Mouse (Mus musculus): ENCODE results near the gene Ahnak. TPM values are rescaled to one million over a fixed set of nuclear protein-coding genes. Genes with fewer than 3 reads are reported as not detected.
A peak's percentile ranks its signal among the peaks of the same experiment; 100 is the strongest.

The Ahnak gene
- polyA plus RNA-seq (2012; ENCODE audit: insufficient read depth, insufficient read length, low replicate concordance, missing spikeins), result not detected in 2 replicates

DNA sequence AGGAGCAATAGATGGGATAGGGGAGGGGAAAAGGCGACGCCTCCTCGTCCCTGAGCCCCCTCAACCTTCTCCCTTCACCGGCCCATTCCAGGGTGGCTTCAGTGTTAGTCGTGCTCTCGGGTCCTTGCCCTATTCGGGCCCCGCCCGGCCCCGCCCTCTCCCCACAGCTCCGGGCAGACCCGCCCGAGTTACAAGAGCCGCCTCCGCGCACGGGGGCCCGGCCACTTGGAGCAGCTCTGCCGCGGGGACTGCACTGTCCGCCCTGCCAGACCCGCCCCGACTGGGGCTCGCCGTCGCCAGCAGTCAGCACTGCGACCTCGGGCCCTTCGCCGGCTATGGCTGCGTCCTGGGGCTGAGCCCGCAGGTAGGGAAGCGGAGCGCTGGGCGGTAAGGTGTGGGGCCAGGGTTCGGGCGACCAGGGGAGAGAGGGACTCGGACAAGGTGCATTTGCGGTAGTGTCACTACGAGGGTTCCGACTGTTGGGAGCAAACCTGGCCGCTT is at the start of gene Ahnak:
TSS of gene Ahnak (plus strand) at position 219 of the 501 bp plus-strand sequence.
- peak within 1 kb of the TSS; percentile 48 for H3K4me3 ChIP-seq (ENCODE audit: insufficient read depth, low read depth, low read length)
- 2% methylated on average over 42 of the region's 42 CpGs for WGBS
- peaks cover 41% of the 10 kb centered on the region for H3K4me1 ChIP-seq (ENCODE audit: control insufficient read depth, insufficient read depth, low read length)
- peak within 1 kb of the TSS; percentile 42 for H3K27ac ChIP-seq (ENCODE audit: insufficient read depth, low read depth, low read length)
- no peak for TF ChIP-seq CTCF (IDR thresholded peaks at IDR 0.05; ENCODE audit: insufficient read depth, low read depth, low read length)
- no peak for TF ChIP-seq POLR2A (IDR thresholded peaks at IDR 0.05; ENCODE audit: insufficient read depth, low read depth, low read length)

DNA sequence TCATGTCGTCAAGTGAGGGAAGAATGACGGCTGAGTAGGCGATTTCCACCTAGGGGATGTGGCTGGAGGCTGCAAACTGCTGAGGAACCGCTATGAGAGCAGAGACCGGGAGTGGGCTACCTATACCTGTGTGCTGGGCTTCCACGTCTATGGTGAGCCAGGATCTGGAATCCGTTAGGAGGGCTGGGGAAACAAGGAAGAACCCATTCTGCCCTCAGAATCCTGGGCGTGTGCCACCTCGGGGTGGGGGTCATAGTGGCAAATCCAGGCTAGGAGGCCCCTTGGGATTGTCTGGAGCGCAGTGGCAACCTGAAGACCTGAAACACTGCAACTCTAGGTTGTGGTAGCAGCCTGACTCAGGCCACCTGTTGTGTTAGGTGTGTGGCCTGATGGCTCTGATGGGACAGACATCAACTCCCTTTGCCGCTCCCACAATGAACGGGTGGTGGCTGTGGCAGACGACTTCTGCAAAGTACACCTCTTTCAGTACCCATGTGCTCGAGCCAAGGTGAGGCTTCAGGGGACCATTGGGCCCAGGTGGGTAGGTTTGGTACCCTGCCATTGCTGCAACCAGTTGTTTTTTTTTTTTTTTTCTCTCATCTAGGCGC is 48.5 kb upstream of the Ahnak start:
- H3K27ac ChIP-seq (ENCODE audit: insufficient read depth, low read depth, low read length), result no peak overlapping the region
- peaks cover 12% of the 10 kb centered on the region for H3K4me1 ChIP-seq (ENCODE audit: control insufficient read depth, insufficient read depth, low read length)
- TF ChIP-seq POLR2A (IDR thresholded peaks at IDR 0.05; ENCODE audit: insufficient read depth, low read depth, low read length) (no peak), CTCF (IDR thresholded peaks at IDR 0.05; ENCODE audit: insufficient read depth, low read depth, low read length) (no peak)
- WGBS, result 82% methylated on average over 15 of the region's 15 CpGs
- no peak overlapping the region for H3K4me3 ChIP-seq (ENCODE audit: insufficient read depth, low read depth, low read length)

DNA sequence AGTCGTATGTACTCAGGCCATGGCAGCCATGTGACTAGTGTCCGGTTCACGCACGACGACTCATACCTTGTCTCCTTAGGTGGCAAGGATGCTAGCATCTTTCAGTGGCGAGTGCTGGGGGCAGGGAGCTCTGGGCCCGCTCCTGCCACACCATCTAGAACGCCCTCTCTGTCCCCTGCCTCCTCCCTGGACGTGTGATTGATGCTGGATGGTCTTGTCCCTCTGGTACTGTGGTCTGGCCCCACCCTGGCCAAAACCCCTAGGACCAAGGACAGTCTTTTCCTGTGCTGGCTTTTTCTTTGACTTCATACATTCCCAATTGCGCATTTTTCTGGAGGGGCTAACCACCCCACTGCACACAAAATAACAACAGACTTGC is 48.0 kb upstream of the Ahnak start:
- Histone ChIP-seq H3K4me3 (ENCODE audit: insufficient read depth, low read depth, low read length) (peak overlapping the region; percentile 83), H3K27ac (ENCODE audit: insufficient read depth, low read depth, low read length) (peak overlapping the region; percentile 18; the same call in 1 of the 2 replicates), H3K4me1 (ENCODE audit: control insufficient read depth, insufficient read depth, low read length) (peaks cover 12% of the 10 kb centered on the region)
- no peak for TF ChIP-seq POLR2A (IDR thresholded peaks at IDR 0.05; ENCODE audit: insufficient read depth, low read depth, low read length)
- TF ChIP-seq CTCF (IDR thresholded peaks at IDR 0.05; ENCODE audit: insufficient read depth, low read depth, low read length), result no peak
- 37% methylated on average over 10 of the region's 10 CpGs for WGBS

DNA sequence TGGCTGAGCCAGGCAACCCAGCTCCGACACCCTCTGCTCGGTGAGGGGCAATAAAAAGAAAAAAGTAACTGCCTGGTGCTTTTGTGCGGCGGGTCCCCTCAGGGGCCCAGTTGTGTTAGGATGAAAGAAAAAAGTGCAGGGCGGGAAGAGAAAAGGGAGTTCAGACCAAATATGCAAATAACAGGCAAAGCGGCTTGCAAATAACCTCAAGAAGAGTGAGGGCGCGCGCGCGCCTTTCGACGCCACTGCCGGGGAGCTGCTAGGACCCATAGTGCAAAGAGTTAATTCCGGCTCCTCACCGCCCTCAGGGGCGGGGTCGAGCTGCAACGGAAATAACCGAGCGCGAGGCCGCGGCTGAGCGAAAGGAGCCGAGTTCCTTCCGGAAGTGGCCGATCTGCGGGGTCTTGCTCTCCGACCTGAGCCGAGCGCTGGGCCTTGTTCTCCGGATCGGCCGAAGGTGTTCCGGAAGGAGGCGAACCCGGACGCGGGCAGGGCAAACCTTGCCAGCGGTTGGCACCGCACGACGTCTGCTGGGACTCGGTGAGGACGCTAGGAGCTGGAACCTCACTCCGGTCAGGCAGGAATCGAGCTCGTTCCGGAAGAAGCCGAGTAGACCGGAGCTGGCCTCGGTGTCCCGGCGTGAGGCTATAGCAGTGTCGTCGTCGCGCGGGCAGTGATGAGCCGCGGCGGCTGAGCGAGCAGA is 47.4 kb upstream of the Ahnak start, which contains the start of gene Mta2:
TSS of gene Mta2 (plus strand) at position 361 of the 703 bp plus-strand sequence.
- Histone ChIP-seq H3K4me1 (ENCODE audit: control insufficient read depth, insufficient read depth, low read length) (peaks cover 12% of the 10 kb centered on the region), H3K4me3 (ENCODE audit: insufficient read depth, low read depth, low read length) (peak within 1 kb of the TSS; percentile 83), H3K27ac (ENCODE audit: insufficient read depth, low read depth, low read length) (peak within 1 kb of the TSS; percentile 72)
- under 1% methylated on average over 64 of the region's 64 CpGs for WGBS
- TF ChIP-seq CTCF (IDR thresholded peaks at IDR 0.05; ENCODE audit: insufficient read depth, low read depth, low read length), result no peak
- peak; percentile 45; the same call in 1 of the 2 replicates for TF ChIP-seq POLR2A (IDR thresholded peaks at IDR 0.05; ENCODE audit: insufficient read depth, low read depth, low read length)

DNA sequence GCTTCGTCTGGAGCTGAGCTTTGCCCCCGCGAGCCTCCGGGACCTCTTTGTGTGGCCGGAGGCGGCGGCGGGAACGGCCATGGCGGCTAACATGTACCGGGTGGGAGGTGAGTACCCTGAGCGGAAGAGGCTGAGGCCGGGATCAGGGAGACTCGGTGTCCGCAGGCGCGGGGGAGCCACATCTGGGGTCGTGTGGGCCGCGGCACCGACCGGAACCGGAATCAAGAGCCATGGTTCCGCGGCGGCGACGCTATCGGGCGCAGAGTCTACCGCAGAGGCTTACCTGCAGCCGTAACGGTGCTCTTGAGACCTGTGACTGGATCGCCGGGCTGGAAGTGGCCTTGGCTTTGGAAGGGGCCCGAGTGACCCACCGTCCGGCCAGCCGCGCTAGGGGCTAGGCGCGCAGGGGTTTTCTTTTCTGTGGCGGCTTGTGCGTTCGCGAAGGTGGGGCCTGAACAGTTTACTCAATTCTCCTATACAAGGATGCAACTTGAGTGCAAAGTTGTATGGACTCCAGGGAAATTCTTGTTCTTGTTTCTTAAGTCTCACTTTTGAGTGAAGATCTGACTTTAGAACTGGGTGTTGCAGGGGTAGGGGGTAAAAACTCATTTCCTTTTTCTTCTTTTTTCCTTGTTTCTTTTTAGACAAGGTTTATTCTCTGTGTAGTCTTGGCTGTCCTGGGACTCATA is 46.7 kb upstream of the Ahnak start:
- WGBS, result under 1% methylated on average over 46 of the region's 46 CpGs
- TF ChIP-seq POLR2A (IDR thresholded peaks at IDR 0.05; ENCODE audit: insufficient read depth, low read depth, low read length) (no peak), CTCF (IDR thresholded peaks at IDR 0.05; ENCODE audit: insufficient read depth, low read depth, low read length) (no peak)
- H3K27ac ChIP-seq (ENCODE audit: insufficient read depth, low read depth, low read length), result peak overlapping the region; percentile 72
- H3K4me1 ChIP-seq (ENCODE audit: control insufficient read depth, insufficient read depth, low read length), result peaks cover 12% of the 10 kb centered on the region
- H3K4me3 ChIP-seq (ENCODE audit: insufficient read depth, low read depth, low read length), result peak overlapping the region; percentile 83

DNA sequence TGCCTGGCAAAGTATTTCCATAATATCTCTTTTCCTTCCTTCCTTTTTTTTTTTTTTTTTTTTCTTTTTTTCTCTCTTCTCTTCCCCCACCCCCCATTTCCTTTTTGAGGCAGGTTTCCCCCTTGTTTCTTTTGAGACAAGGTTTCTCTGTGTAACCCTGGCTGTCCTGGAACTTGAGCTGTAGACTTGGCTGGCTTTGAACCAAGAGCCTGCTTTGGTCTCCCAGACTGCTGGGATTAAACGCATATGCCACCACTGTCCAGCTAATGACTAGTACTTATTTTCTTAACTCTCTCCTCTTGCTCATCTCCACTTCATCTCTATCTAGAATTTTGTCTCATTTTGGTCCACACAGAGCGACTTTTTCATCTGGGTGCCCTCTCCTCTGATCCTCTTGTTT is 46.0 kb upstream of the Ahnak start:
- no peak for TF ChIP-seq POLR2A (IDR thresholded peaks at IDR 0.05; ENCODE audit: insufficient read depth, low read depth, low read length)
- no peak for TF ChIP-seq CTCF (IDR thresholded peaks at IDR 0.05; ENCODE audit: insufficient read depth, low read depth, low read length)
- Histone ChIP-seq H3K27ac (ENCODE audit: insufficient read depth, low read depth, low read length) (no peak overlapping the region), H3K4me3 (ENCODE audit: insufficient read depth, low read depth, low read length) (peak overlapping the region; percentile 83), H3K4me1 (ENCODE audit: control insufficient read depth, insufficient read depth, low read length) (peaks cover 12% of the 10 kb centered on the region)
- 48% methylated on average over 2 of the region's 2 CpGs for WGBS

DNA sequence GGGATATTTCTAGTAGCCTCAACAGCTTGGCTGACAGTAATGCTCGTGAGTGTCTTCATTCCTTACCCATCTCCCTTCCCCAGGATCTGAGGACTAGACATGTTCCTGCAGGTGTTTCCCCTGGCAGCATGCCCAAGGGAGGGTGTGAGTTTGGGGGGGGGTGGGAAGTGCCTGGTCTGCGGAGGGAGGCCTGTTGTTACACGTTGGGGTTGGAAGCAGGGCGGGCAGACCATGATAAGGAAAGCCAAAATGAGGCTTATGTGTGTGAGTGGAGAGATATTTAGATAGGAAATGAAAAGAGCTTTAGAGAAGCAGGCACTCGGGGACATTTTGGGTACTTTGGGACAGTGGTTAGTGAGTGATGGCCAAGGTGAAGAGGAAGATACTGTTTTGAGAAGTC is 45.0 kb upstream of the Ahnak start:
- H3K27ac ChIP-seq (ENCODE audit: insufficient read depth, low read depth, low read length), result no peak overlapping the region
- 39% methylated on average over 5 of the region's 5 CpGs for WGBS
- H3K4me1 ChIP-seq (ENCODE audit: control insufficient read depth, insufficient read depth, low read length), result peaks cover 12% of the 10 kb centered on the region
- no peak for TF ChIP-seq POLR2A (IDR thresholded peaks at IDR 0.05; ENCODE audit: insufficient read depth, low read depth, low read length)
- no peak for TF ChIP-seq CTCF (IDR thresholded peaks at IDR 0.05; ENCODE audit: insufficient read depth, low read depth, low read length)
- no peak overlapping the region for H3K4me3 ChIP-seq (ENCODE audit: insufficient read depth, low read depth, low read length)

DNA sequence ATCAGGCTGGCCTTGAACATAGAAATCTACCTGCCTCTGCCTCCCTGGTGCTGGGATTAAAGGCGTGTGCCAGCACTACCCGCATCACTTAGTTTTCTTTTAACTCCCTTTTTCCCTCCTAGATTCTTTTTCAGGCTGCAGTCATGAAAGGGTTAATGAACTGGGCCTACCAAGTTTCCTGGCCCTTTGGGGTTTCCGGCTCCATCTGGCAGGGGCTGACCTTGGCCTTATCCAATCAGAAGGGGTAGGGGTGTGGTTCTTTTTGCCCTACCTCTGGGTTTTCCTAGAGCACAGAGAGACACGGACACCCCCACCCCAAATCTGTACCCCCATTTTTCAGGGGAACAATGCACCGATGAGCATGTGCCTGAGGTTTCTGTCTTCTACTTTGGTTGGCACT is 44.3 kb upstream of the Ahnak start:
- H3K27ac ChIP-seq (ENCODE audit: insufficient read depth, low read depth, low read length), result no peak overlapping the region
- 19% methylated on average over 5 of the region's 5 CpGs for WGBS
- no peak overlapping the region for H3K4me3 ChIP-seq (ENCODE audit: insufficient read depth, low read depth, low read length)
- TF ChIP-seq CTCF (IDR thresholded peaks at IDR 0.05; ENCODE audit: insufficient read depth, low read depth, low read length) (no peak), POLR2A (IDR thresholded peaks at IDR 0.05; ENCODE audit: insufficient read depth, low read depth, low read length) (no peak)
- H3K4me1 ChIP-seq (ENCODE audit: control insufficient read depth, insufficient read depth, low read length), result peaks cover 12% of the 10 kb centered on the region

Data from olfactory bulb, adult 2 months (tissue).